Comparison of ENCODE assay signal across 13 mouse cellular contexts in the genomic region with DNA sequence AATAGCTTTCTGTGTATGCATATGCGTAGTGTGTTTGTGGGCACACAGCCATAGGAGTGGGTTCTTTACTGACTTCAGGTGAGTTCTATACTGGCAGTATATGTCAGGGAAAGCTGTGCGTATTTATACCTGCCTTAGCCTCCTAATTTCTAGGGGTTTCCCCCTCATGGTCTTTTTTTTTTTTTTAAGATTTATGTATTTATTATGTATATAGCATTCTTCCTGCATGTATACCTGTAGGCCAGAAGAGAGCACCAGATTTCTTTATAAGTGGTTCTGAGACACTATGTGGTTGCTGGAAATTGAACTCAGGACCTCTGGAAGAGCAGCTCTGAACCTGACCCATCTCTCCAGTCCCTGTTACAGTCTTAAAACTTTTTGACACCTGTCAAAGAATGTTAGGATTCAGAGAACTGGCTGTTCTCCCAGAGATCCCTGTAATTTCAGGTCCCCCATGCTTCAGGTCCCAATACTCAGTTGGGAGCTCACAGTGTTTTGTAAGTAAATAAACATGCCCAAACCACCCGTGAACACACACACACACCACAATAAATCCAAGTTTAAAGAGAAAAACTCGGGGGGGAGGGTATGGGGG. TPM values are rescaled to one million over a fixed set of nuclear protein-coding genes. Genes with fewer than 3 reads are reported as not detected.
A peak's percentile ranks its signal among the peaks of the same experiment; 100 is the strongest.
DNase-seq lines count a peak whose midpoint lies in the region; ATAC-seq and TF ChIP-seq lines count a peak whose summit lies in the region.
"Had no signal": no experiment of that assay in that cellular context is flagged by ENCODE, and none has a peak within 500 bp of the region (broad histone marks: within the 10 kb centered on the region; RNA-seq: fewer than 3 reads in every experiment).

No protein-coding gene starts in this region.

- H3K4me2 ChIP-seq in embryonic facial prominence, embryonic 14.5 days (ENCODE audit: low read depth, low read length), result no peak overlapping the region
- H3K4me2 ChIP-seq in intestine, postnatal 0 days (replicated peaks; ENCODE audit: low read depth), result no peak overlapping the region; the same call in 1 of the 2 replicates
- no peak overlapping the region for H3K4me2 ChIP-seq in intestine, embryonic 15.5 days (replicated peaks)
- no peak overlapping the region for H3K4me2 ChIP-seq in stomach, embryonic 15.5 days
- no peak overlapping the region for H3K4me2 ChIP-seq in stomach, postnatal 0 days (replicated peaks; ENCODE audit: low read depth)

- no peak for TF ChIP-seq CTCF in intestine, postnatal 0 days (IDR thresholded peaks at IDR 0.05; ENCODE audit: low read depth)
- TF ChIP-seq CTCF in stomach, postnatal 0 days (IDR thresholded peaks at IDR 0.05; ENCODE audit: low read depth), result no peak

- no peaks in the 10 kb centered on the region for H3K36me3 ChIP-seq in embryonic facial prominence, embryonic 14.5 days (ENCODE audit: control insufficient read depth, insufficient read depth, low read length)
- no peaks in the 10 kb centered on the region for H3K36me3 ChIP-seq in embryonic facial prominence, embryonic 10.5 days (replicated peaks)
- H3K36me3 ChIP-seq in intestine, postnatal 0 days (ENCODE audit: control insufficient read depth, insufficient read depth), result no peaks in the 10 kb centered on the region
- no peaks in the 10 kb centered on the region for H3K36me3 ChIP-seq in intestine, embryonic 15.5 days
- no peaks in the 10 kb centered on the region for H3K36me3 ChIP-seq in stomach, embryonic 15.5 days
- no peaks in the 10 kb centered on the region for H3K36me3 ChIP-seq in stomach, postnatal 0 days (ENCODE audit: control insufficient read depth, insufficient read depth, low read length)

- no peaks in the 10 kb centered on the region for H3K9me3 ChIP-seq in embryonic facial prominence, embryonic 14.5 days (ENCODE audit: control insufficient read depth, low read length)
- H3K9me3 ChIP-seq in embryonic facial prominence, embryonic 10.5 days, result no peaks in the 10 kb centered on the region
- H3K9me3 ChIP-seq in intestine, postnatal 0 days (ENCODE audit: control insufficient read depth), result no peaks in the 10 kb centered on the region
- no peaks in the 10 kb centered on the region for H3K9me3 ChIP-seq in intestine, embryonic 15.5 days
- H3K9me3 ChIP-seq in stomach, embryonic 15.5 days, result no peaks in the 10 kb centered on the region
- no peaks in the 10 kb centered on the region for H3K9me3 ChIP-seq in stomach, postnatal 0 days (ENCODE audit: control insufficient read depth, low read length)

- no peak overlapping the region for H3K9ac ChIP-seq in embryonic facial prominence, embryonic 14.5 days (ENCODE audit: low read depth, low read length)
- H3K9ac ChIP-seq in intestine, postnatal 0 days (ENCODE audit: low read depth, low read length), result no peak overlapping the region
- H3K9ac ChIP-seq in intestine, embryonic 15.5 days, result no peak overlapping the region
- H3K9ac ChIP-seq in stomach, embryonic 15.5 days, result no peak overlapping the region
- H3K9ac ChIP-seq in stomach, postnatal 0 days (ENCODE audit: low read length), result no peak overlapping the region

- peak; percentile 13 for ATAC-seq in embryonic facial prominence, embryonic 14.5 days (ENCODE audit: low read depth)
- peak; percentile 12; the same call in 1 of the 2 replicates for ATAC-seq in intestine, postnatal 0 days
- ATAC-seq in intestine, embryonic 15.5 days, result no peak
- no peak for ATAC-seq in stomach, embryonic 15.5 days (ENCODE audit: insufficient read depth, low FRiP score, low read depth)
- ATAC-seq in stomach, postnatal 0 days (ENCODE audit: low FRiP score, low TSS enrichment), result no peak

- TF ChIP-seq EP300 in stomach, postnatal 0 days (optimal IDR thresholded peaks at IDR 0.05), result no peak

- peaks cover 12% of the 10 kb centered on the region for H3K27me3 ChIP-seq in embryonic facial prominence, embryonic 14.5 days (replicated peaks; ENCODE audit: control insufficient read depth, insufficient read depth, low read length)
- peaks cover 30% of the 10 kb centered on the region for H3K27me3 ChIP-seq in embryonic facial prominence, embryonic 10.5 days (replicated peaks; ENCODE audit: low read depth, poor library complexity, severe bottlenecking)
- no peaks in the 10 kb centered on the region for H3K27me3 ChIP-seq in intestine, postnatal 0 days (replicated peaks; ENCODE audit: control insufficient read depth, insufficient read depth, low read length)
- H3K27me3 ChIP-seq in intestine, embryonic 15.5 days (replicated peaks), result no peaks in the 10 kb centered on the region
- peaks cover 11% of the 10 kb centered on the region for H3K27me3 ChIP-seq in stomach, embryonic 15.5 days (replicated peaks)
- H3K27me3 ChIP-seq in stomach, postnatal 0 days (ENCODE audit: control insufficient read depth, insufficient read depth, low read length), result no peaks in the 10 kb centered on the region

- no peaks in the 10 kb centered on the region for H3K4me1 ChIP-seq in embryonic facial prominence, embryonic 14.5 days (ENCODE audit: control insufficient read depth, insufficient read depth, low read length)
- H3K4me1 ChIP-seq in embryonic facial prominence, embryonic 10.5 days, result peaks cover 4% of the 10 kb centered on the region; the same call in 1 of the 2 replicates
- no peaks in the 10 kb centered on the region for H3K4me1 ChIP-seq in intestine, postnatal 0 days (replicated peaks; ENCODE audit: control insufficient read depth, insufficient read depth, low read length)
- H3K4me1 ChIP-seq in intestine, embryonic 15.5 days (replicated peaks), result 0 out of 2 replicates have a peak, but pooled peaks cover 4% of the 10 kb centered on the region
- H3K4me1 ChIP-seq in stomach, embryonic 15.5 days, result no peaks in the 10 kb centered on the region
- no peaks in the 10 kb centered on the region for H3K4me1 ChIP-seq in stomach, postnatal 0 days (replicated peaks; ENCODE audit: control insufficient read depth, insufficient read depth)

- 28% methylated on average over 4 of the region's 4 CpGs for WGBS in embryonic facial prominence, embryonic 14.5 days
- 57% methylated on average over 4 of the region's 4 CpGs for WGBS in embryonic facial prominence, embryonic 10.5 days
- 27% methylated on average over 4 of the region's 4 CpGs for WGBS in intestine, postnatal 0 days
- 44% methylated on average over 4 of the region's 4 CpGs for WGBS in intestine, embryonic 15.5 days
- WGBS in stomach, embryonic 15.5 days, result 29% methylated on average over 4 of the region's 4 CpGs
- 35% methylated on average over 4 of the region's 4 CpGs for WGBS in stomach, postnatal 0 days

- H3K4me3 ChIP-seq in embryonic facial prominence, embryonic 14.5 days (ENCODE audit: low read depth, low read length), result no peak overlapping the region
- H3K4me3 ChIP-seq in embryonic facial prominence, embryonic 10.5 days, result no peak overlapping the region
- no peak overlapping the region for H3K4me3 ChIP-seq in intestine, postnatal 0 days (ENCODE audit: low read depth, low read length)
- no peak overlapping the region for H3K4me3 ChIP-seq in intestine, embryonic 15.5 days (replicated peaks)
- H3K4me3 ChIP-seq in stomach, embryonic 15.5 days (replicated peaks), result no peak overlapping the region
- H3K4me3 ChIP-seq in stomach, postnatal 0 days (ENCODE audit: low read depth, low read length), result no peak overlapping the region

- no peak overlapping the region for H3K27ac ChIP-seq in embryonic facial prominence, embryonic 14.5 days (replicated peaks; ENCODE audit: low read depth, low read length)
- H3K27ac ChIP-seq in embryonic facial prominence, embryonic 10.5 days (replicated peaks), result no peak overlapping the region
- no peak overlapping the region for H3K27ac ChIP-seq in intestine, postnatal 0 days (ENCODE audit: low read depth, low read length)
- H3K27ac ChIP-seq in intestine, embryonic 15.5 days, result no peak overlapping the region
- peak overlapping the region; percentile 27; the same call in 1 of the 2 replicates for H3K27ac ChIP-seq in stomach, embryonic 15.5 days
- H3K27ac ChIP-seq in stomach, postnatal 0 days (replicated peaks), result no peak overlapping the region
- H3K27ac ChIP-seq: macrophage had no signal

- DNase-seq in embryonic facial prominence, embryonic 14.5 days (ENCODE audit: low spot score), result no peak
- DNase-seq in embryonic facial prominence, embryonic 10.5 days (ENCODE audit: low spot score), result no peak
- DNase-seq in stomach, postnatal 0 days (ENCODE audit: low spot score), result no peak
- DNase-seq in adipocyte (ENCODE audit: low spot score), result no peak
- DNase-seq in thymus, adult 18-20 months, result no peak
- DNase-seq: cerebellum, adult 11-12 months; heart, adult 11 months; kidney, adult 18-20 months; right cerebral cortex, postnatal 4 days had no signal

RNA-seq across cellular contexts. Expression of a gene that starts 14.9 kb away (rescaled TPM):
- polyA plus RNA-seq in embryonic facial prominence, embryonic 14.5 days (2014; fragmentation: Nextera tagmentation; extraction: Ambion mirVana), result 5.9 and 7.6 TPM in 2 replicates
- 20.3 and 21.1 TPM in 2 replicates for polyA plus RNA-seq in embryonic facial prominence, embryonic 10.5 days (2016; fragmentation: Nextera tagmentation; extraction: Ambion mirVana)
- 26.6 and 37.7 TPM in 2 replicates for polyA plus RNA-seq in intestine, postnatal 0 days (2015; fragmentation: Nextera tagmentation; extraction: Ambion mirVana)
- polyA plus RNA-seq in intestine, embryonic 15.5 days (2015; fragmentation: Nextera tagmentation; extraction: Ambion mirVana), result 8.5 and 9.4 TPM in 2 replicates
- polyA plus RNA-seq in stomach, embryonic 15.5 days (2015; fragmentation: Nextera tagmentation; extraction: Ambion mirVana), result 8.5 and 9.7 TPM in 2 replicates
- polyA plus RNA-seq in stomach, postnatal 0 days (2015; fragmentation: Nextera tagmentation; extraction: Ambion mirVana), result 34.6 and 37.7 TPM in 2 replicates

RNA-seq across cellular contexts. Expression of a gene that starts 57.1 kb away (rescaled TPM):
- 30.4 and 31.4 TPM in 2 replicates for polyA plus RNA-seq in embryonic facial prominence, embryonic 14.5 days (2014; fragmentation: Nextera tagmentation; extraction: Ambion mirVana)
- 29.2 and 29.6 TPM in 2 replicates for polyA plus RNA-seq in embryonic facial prominence, embryonic 10.5 days (2016; fragmentation: Nextera tagmentation; extraction: Ambion mirVana)
- polyA plus RNA-seq in intestine, postnatal 0 days (2015; fragmentation: Nextera tagmentation; extraction: Ambion mirVana), result 67.9 and 88.6 TPM in 2 replicates
- 57.7 and 65.5 TPM in 2 replicates for polyA plus RNA-seq in intestine, embryonic 15.5 days (2015; fragmentation: Nextera tagmentation; extraction: Ambion mirVana)
- 47.1 and 57.3 TPM in 2 replicates for polyA plus RNA-seq in stomach, embryonic 15.5 days (2015; fragmentation: Nextera tagmentation; extraction: Ambion mirVana)
- 44.0 and 44.8 TPM in 2 replicates for polyA plus RNA-seq in stomach, postnatal 0 days (2015; fragmentation: Nextera tagmentation; extraction: Ambion mirVana)

RNA-seq across cellular contexts. Expression of a gene that starts 57.2 kb away (rescaled TPM):
- 4.0 and 4.1 TPM in 2 replicates for polyA plus RNA-seq in embryonic facial prominence, embryonic 14.5 days (2014; fragmentation: Nextera tagmentation; extraction: Ambion mirVana)
- 5.1 and 5.2 TPM in 2 replicates for polyA plus RNA-seq in embryonic facial prominence, embryonic 10.5 days (2016; fragmentation: Nextera tagmentation; extraction: Ambion mirVana)
- 1.3 TPM in 2 replicates for polyA plus RNA-seq in intestine, postnatal 0 days (2015; fragmentation: Nextera tagmentation; extraction: Ambion mirVana)
- 2.8 and 3.0 TPM in 2 replicates for polyA plus RNA-seq in intestine, embryonic 15.5 days (2015; fragmentation: Nextera tagmentation; extraction: Ambion mirVana)
- 3.2 and 3.3 TPM in 2 replicates for polyA plus RNA-seq in stomach, embryonic 15.5 days (2015; fragmentation: Nextera tagmentation; extraction: Ambion mirVana)
- 0.69 and 0.87 TPM in 2 replicates for polyA plus RNA-seq in stomach, postnatal 0 days (2015; fragmentation: Nextera tagmentation; extraction: Ambion mirVana)
- polyA plus RNA-seq: macrophage had no signal

Comparison
In these comparisons a context has a peak if more than half of its experiments do, and no peak if none do; other contexts are left out.
1. ATAC-seq: peak in embryonic facial prominence, embryonic 14.5 days (single experiment) and intestine, postnatal 0 days (single experiment); none in intestine, embryonic 15.5 days (single experiment), stomach, embryonic 15.5 days (single experiment) and stomach, postnatal 0 days (single experiment).